Mouse (Mus musculus) heart, postnatal 0 days (tissue): Measurements from ENCODE around the gene Utp11.

Experiments
- CTCF ChIP-seq: IDR thresholded peaks from 2 replicates; pipeline ENCODE4 v1.5.1; 2016; ENCODE audit warnings: antibody characterized with exemption, control low read depth, low read depth
- EP300 ChIP-seq: IDR thresholded peaks from 2 replicates; pipeline ENCODE4 v1.6.1; 2016; ENCODE audit warnings: antibody characterized with exemption, low read depth

- TF ChIP-seq CTCF (0 out of 2 replicates have a peak, but pooled peaks have one; percentile 2), EP300 (no peak)
Observed at GRCm38 (mm10) chr4:124709961-124710446, 16.6 kb upstream of the Utp11 start.
